Mouse (Mus musculus): Measurements from ENCODE around the gene Traf1. TPM values are rescaled to one million over a fixed set of nuclear protein-coding genes. Genes with fewer than 3 reads are reported as not detected.

Gene Traf1
- polyA plus RNA-seq, 1 experiment from 2014 or later: 15.4 TPM

DNA sequence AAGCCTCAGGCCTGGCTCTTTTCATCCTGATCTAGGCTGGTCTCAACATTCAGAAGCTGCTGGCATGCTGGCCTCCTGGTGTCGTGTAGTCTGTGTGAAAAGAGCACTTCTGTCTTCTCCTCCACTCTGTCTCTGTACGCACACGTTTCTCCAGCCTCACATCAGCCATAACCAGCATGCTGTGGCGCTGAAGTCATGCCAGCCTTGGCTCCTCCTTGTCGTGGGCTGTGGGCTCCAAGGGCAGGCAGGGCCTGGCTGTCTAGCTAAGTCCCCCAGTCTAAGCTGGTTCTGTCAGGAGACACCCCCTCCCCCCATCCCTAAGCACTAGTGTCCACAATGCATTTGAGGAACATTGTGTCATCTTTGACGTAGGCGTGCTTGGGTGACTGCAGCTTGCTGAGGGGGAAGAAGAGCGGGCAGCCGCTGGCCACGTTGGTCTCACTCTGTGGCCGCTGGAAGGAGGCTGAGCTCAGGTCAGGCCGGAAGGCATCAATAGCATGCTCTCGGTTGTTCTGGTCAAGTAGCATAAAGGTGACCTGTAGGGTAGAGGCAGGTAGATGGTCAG, 17.9 kb downstream of the Traf1 start:
- no peak for DNase-seq (ENCODE audit: low spot score)

DNA sequence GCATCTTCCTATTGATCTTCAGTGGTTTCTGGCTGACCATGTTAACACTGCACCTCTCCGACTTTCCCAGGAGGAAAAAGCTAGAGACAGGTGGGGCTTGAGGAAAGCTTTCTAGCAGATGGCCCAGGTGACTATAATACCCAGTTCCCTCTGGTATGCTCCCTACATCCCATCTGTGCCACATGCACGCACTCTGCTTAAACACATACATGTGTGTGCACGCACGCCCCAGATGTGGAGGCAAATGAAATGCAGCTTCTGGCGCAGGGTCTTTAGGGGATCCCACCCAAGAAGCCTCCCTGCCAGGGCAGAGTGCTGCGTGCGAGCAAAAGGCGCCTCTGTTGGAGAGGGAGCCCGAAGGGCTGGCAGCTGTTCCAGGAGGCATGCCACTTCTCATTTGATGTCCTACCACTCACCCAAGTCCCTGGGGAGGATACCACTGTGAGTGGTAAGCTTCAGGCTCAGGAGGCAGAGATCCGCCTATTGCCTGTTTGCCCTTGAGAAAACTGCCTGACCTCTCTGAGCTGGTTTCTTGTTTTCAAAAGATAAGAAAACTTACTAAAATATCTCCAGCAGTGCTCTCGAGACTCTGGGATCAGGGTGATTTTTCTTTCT, 20.4 kb downstream of the Traf1 start:
- DNase-seq (ENCODE audit: low spot score): no peak

DNA sequence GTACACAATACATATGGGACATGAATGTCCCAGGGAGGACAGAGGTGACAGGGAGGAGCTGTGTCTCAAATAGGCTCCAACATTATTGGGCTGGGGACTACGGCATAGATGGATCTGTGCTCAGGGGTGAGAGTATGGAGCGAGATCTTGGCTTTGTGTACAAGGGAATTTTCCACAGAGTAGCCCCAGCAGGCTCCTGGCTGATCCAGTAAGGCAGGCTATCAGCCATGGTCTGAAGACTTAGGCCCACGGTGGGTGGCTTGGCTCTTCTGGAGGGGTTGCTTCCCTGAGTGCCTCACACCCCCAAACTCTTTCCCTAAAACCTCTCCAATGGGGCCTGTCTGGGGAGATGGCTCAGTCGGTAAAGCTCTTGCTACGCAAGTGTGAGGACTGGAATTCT, 21.3 kb downstream of the Traf1 start:
- no peak for DNase-seq (ENCODE audit: low spot score)

GRCm38 (mm10) chr2:34938269-34939208, 23.0 kb downstream of the Traf1 start:
- DNase-seq (ENCODE audit: low spot score): peak; percentile 68

DNA sequence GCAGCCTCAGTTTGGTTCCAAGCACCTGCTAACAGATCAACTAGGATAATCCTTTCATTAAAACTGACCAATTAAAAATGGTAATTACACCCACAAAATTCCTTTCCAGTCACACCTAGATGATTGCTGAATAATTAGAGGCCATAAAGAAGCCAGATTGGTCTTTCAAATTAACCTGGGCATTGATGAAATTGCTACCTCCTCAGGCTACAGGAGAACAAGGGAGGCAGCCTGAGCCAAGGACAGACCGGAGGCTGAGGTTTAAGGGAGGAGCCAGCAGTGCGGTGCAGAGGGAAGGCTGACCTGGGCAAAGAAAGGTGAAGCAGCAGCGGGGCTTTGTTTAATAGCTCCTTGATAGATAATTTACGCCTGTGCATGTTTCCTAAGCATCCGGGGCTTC, 24.1 kb downstream of the Traf1 start:
- peak; percentile 25 for DNase-seq (ENCODE audit: low spot score)

DNA sequence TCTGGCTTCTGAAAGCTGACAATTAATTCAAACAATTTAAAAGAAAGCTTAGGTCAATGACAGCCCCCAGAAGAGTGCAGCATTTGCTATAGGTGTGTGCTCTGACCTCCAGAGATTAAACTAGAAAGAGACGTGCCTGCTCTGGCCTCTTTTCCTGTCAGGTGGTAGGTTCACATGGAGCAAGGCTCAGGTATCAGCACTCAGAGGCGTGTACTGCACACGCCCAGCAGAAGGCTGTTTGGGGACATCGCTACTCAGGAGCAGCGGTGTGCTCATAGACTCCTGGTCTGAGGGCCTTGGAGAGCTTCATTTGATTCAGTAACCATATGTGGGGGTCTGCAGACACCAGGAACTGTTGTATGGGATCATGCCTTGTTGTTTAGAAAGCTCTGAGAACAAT, 34.3 kb downstream of the Traf1 start:
- no peak for DNase-seq (ENCODE audit: low spot score)

GRCm38 (mm10) chr2:34922729-34923128, 38.8 kb downstream of the Traf1 start:
- DNase-seq (ENCODE audit: low spot score): no peak

DNA sequence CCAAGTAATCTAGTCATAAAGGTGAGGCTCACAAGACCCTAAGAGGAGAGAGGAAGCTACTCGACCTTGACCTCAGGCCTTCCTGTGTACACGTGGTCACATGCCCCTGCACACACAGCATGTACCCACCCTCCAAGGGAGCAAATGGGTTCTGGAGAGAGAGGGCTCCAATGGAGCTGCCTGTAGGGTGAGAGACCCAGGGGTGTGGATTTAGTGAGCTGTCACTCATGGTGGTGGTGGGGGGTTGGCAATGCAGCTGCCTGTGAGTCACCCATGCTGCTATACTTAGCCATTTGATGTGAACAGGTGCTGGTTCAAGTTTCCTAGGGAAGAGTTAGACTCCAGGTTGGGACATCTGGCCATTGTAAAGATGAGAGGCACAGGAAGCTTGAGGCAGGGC, 41.4 kb downstream of the Traf1 start:
- peak; percentile 76 for DNase-seq (ENCODE audit: low spot score)

DNA sequence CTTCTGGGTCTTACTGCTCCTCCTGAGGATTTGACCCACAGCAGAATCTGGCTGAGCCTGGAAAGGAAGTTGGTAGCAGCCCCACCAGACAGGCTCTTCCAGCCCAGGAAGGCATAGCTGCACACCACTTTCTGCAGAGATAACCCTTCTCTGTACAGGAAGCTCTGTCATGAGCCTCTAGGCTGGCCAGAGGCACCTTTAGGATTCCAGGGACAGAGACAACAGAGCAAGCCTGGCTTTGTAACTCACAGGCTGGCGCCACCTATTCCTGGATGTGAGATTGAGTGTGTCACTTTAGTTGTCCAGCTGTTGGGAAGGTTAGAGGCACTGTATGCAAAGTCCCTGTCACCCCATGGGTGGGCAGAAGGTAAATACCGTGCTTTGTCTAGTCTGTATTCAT, 46.5 kb downstream of the Traf1 start:
- DNase-seq (ENCODE audit: low spot score): peak; percentile 39

GRCm38 (mm10) chr2:34914823-34915082, 46.8 kb downstream of the Traf1 start:
- no peak for DNase-seq (ENCODE audit: low spot score)

DNA sequence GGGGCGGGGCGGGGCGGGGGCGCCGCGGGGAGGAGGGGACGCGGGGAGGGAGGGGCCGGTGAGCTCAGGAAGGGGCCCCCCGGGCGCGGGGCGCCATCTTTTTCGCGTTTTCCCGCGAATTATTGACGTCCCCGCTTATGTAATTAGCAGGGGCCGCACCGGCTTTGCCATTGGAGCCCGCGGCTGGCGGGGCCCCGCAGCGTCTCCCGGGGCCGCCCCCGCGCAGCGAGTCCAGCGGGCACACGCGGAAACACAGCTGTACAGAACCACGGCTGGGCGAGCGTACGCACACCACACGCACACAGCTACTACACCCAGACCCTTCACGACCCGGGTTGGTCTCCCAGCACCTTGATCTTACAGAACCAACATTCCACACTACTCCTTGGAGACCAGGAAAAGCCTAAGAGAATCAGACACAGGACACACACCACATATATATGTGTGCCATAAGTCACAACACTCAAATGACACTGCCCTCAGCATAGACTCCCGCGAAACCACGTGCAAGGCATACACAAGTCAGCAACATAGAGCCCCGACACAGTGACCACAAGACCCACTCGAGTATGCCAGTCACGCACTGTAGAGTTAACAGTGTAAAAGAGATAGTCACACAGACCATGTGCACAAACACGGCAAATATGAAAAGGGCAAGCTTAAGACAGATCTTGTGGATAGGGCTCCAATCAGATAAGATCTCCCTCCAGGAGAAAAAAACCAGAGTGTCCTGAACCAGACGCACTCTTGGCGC, 47.3 kb downstream of the Traf1 start:
- DNase-seq (ENCODE audit: low spot score): peak; percentile 58

GRCm38 (mm10) chr2:34913218-34914068, 48.1 kb downstream of the Traf1 start, which contains the start of gene Phf19:
Phf19 (minus strand) TSS chr2:34914026.
- DNase-seq (ENCODE audit: low spot score): peak; percentile 76

- peak; percentile 46 for DNase-seq (ENCODE audit: low spot score)
Observed at GRCm38 (mm10) chr2:34912613-34913012, 49.0 kb downstream of the Traf1 start.

GRCm38 (mm10) chr2:34911871-34912270, 49.7 kb downstream of the Traf1 start:
- no peak for DNase-seq (ENCODE audit: low spot score)

- DNase-seq (ENCODE audit: low spot score): no peak
Observed at GRCm38 (mm10) chr2:34909719-34910118, 51.9 kb downstream of the Traf1 start.

DNA sequence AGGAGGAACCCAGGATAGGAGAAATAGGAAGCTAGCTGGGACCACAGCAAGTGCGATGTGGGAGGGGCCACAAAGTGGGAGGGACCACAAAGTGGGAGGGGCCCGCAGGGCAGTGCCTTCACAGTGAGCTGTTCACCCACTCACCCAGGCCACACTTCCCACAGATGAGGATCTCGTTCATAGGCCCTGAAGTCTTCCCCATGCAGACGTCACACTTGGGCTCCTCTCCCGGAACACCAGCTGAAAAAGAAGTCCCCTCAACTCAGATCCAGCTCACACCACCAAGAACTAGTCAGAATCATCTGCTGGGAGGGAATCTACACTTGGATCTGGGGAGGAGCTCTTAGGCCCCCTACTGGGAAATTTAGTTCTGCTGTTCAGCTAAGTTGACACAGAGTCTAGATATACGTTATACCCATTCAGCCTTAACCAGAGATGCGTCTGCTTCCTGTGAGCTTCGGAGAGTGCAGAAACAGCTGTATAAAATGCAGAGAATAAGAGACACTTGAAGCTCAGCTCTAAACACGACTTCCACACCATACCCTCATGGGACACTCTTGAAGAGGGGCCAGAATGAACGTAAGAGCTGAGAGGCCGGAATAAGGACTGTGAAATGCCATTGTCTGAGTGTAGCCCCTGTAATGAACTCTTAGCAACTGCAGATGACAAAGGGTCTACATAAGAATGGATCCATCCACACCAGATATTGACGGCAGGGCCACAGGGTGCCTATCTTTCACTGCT, 54.5 kb downstream of the Traf1 start:
- DNase-seq (ENCODE audit: low spot score): peak; percentile 55

GRCm38 (mm10) chr2:34906426-34906825, 55.1 kb downstream of the Traf1 start:
- no peak for DNase-seq (ENCODE audit: low spot score)

DNA sequence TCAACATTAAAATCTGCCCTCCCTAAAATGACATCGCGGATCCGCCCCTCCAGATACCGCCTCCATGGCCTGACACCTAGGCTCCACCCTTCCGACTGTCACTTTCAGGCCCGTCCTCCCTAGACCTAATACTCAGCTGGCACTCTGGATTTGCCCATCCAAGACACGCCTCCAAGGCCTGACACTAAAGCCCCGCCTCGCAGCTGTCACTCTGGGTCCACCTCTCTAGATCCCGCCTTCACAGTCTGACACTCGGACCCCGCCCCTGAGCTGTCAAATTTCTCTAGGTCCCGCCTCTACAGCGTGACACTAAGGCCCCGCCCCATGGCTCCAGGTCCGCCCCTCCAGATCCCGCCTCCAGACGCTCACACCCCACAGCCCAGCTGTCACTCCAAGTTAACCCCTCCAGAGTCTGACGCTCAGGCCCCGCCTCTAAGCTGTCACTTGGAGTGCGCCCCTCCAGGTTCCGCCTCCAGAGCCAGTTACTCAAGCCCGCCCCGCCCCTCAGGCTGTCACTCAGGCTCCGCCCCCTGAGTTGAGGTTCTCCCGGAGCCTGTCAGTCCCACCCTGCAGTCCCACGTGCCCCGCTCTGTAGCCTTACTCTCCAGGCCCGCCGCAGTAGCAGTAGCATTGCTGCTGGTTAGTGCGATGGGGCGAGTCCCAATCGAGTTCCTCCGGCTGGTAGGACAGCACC, 56.6 kb downstream of the Traf1 start:
- DNase-seq (ENCODE audit: low spot score): peak; percentile 100

- DNase-seq (ENCODE audit: low spot score): no peak
Observed at GRCm38 (mm10) chr2:34903652-34904405, 57.7 kb downstream of the Traf1 start.

All from thymus, postnatal 0 days (tissue).